Mouse (Mus musculus) neural tube, embryonic 14.5 days (tissue): ENCODE results near the gene Mrgprh. TPM values are rescaled to one million over a fixed set of nuclear protein-coding genes. Genes with fewer than 3 reads are reported as not detected.
A peak's percentile ranks its signal among the peaks of the same experiment; 100 is the strongest.

Source experiments
- ATAC-seq: fragments of 200-750 bp; cut with Nextera tagmentation; 2 replicates; pipeline ENCODE4 v1.8.0; 2017; ENCODE audit warnings: low read depth, mild to moderate bottlenecking, moderate TSS enrichment, moderate library complexity
- H3K27ac ChIP-seq: fragments of 300-500 bp; sonication (generic); 2 replicates; pipeline ENCODE4 v1.5.1; 2014; ENCODE audit warnings: low read depth, mild to moderate bottlenecking, control low read depth, low read length, moderate library complexity, mixed read lengths
- H3K27me3 ChIP-seq: fragments of 300-500 bp; sonication (generic); 2 replicates; pipeline ENCODE4 v1.6.1; 2014; ENCODE audit warnings: low read length; ENCODE audit not compliant: control insufficient read depth, insufficient read depth
- H3K36me3 ChIP-seq: fragments of 300-500 bp; sonication (generic); 2 replicates; pipeline ENCODE4 v1.6.1; 2014; ENCODE audit warnings: low read length, mixed read lengths; ENCODE audit not compliant: control insufficient read depth, insufficient read depth
- H3K4me1 ChIP-seq: fragments of 300-500 bp; sonication (generic); 2 replicates; pipeline ENCODE4 v1.6.1; 2014; ENCODE audit warnings: low read length; ENCODE audit not compliant: control insufficient read depth, insufficient read depth
- H3K4me2 ChIP-seq: fragments of 300-500 bp; sonication (generic); 2 replicates; pipeline ENCODE4 v1.6.1; 2014; ENCODE audit warnings: mild to moderate bottlenecking, low read depth, low read length, control low read depth
- H3K4me3 ChIP-seq: fragments of 300-500 bp; sonication (generic); 2 replicates; pipeline ENCODE4 v1.5.1; 2014; ENCODE audit warnings: low read depth, low read length, control low read depth, mixed read lengths
- H3K9ac ChIP-seq: fragments of 300-500 bp; sonication (generic); replicated peaks from 2 replicates; pipeline ENCODE4 v1.6.1; 2014; ENCODE audit warnings: low read depth, mild to moderate bottlenecking, control low read depth, low read length, mixed read lengths
- H3K9me3 ChIP-seq: fragments of 300-500 bp; sonication (generic); 2 replicates; pipeline ENCODE4 v1.6.1; 2016; ENCODE audit warnings: low read length; ENCODE audit not compliant: control insufficient read depth
- WGBS: fragments of 180-500 bp; shearing (Covaris S2); extraction: QIAGEN DNeasy Blood & Tissue Kit; methylation state at CpG from one replicate; pipeline ENCODE4 v1.1.7; 2014; 5-methylcytosine and 5-hydroxymethylcytosine counted together
- polyA plus RNA-seq: library from polyadenylated mRNA; unstranded; fragments of >200 nt; fragmentation: Nextera tagmentation; extraction: Ambion mirVana; gene quantifications from 2 replicates; pipeline ENCODE4 v1.2.1, GENCODE M21; 2014

The Mrgprh gene
- polyA plus RNA-seq, 1 experiment from 2014 or later: not detected

DNA sequence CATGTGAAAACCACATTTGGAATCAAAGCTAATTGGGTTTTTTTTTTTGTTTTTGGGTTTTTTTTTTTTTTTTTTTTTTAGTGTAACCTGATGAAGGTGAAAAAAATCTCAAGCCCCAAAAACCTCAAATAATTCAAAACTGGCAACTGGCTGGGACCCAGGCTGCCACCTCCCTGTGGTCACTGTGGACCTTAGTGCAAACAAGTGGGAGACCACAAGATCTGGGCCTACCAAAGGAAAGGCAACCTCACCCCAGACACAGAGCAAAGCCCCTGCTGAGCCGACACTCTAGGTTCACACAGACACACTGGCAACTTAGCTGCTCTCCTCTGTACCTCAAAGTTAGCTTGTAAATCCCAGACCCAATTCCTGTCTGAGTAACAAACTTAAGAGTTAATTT lies 28.5 kb downstream of the Mrgprh start:
- no peak for ATAC-seq
- WGBS: 77% methylated on average over 1 of the region's 1 CpGs

DNA sequence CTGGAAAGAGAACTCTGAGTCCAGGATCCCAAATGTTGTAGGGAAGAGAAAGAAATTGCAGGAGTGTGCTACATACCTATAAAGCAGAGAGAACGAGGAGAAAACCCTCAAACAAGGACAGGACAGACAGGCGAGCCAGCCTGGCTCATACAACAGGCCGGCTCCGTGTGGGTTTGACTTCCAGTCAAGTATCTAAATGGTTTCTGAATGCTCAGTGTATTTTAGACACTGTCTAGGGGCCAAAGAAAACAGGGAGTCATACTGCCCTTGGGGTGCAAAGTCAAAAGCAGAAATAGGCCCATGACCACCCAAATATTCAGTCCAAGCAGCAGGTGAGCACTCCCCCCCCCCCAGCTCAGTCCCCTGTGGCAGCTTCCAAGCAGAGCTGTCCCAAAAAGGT lies 30.0 kb downstream of the Mrgprh start:
- H3K4me3 ChIP-seq: no peak overlapping the region
- H3K27ac ChIP-seq: no peak overlapping the region
- H3K4me1 ChIP-seq: no peaks in the 10 kb centered on the region
- H3K9me3 ChIP-seq: no peaks in the 10 kb centered on the region
- WGBS: 86% methylated on average over 4 of the region's 4 CpGs
- no peak overlapping the region for H3K9ac ChIP-seq
- H3K4me2 ChIP-seq: no peak overlapping the region
- peaks cover 10% of the 10 kb centered on the region; the same call in 1 of the 2 replicates for H3K36me3 ChIP-seq
- ATAC-seq: no peak
- no peaks in the 10 kb centered on the region for H3K27me3 ChIP-seq

More for the DNA sequence above, 28.5 kb downstream of the Mrgprh start:
- no peaks in the 10 kb centered on the region for H3K4me1 ChIP-seq
- 0 out of 2 replicates have a peak, but pooled peaks cover 6% of the 10 kb centered on the region for H3K36me3 ChIP-seq
- H3K4me3 ChIP-seq: no peak overlapping the region
- H3K27ac ChIP-seq: no peak overlapping the region
- H3K9me3 ChIP-seq: no peaks in the 10 kb centered on the region
- no peak overlapping the region for H3K9ac ChIP-seq
- no peaks in the 10 kb centered on the region for H3K27me3 ChIP-seq
- H3K4me2 ChIP-seq: no peak overlapping the region

DNA sequence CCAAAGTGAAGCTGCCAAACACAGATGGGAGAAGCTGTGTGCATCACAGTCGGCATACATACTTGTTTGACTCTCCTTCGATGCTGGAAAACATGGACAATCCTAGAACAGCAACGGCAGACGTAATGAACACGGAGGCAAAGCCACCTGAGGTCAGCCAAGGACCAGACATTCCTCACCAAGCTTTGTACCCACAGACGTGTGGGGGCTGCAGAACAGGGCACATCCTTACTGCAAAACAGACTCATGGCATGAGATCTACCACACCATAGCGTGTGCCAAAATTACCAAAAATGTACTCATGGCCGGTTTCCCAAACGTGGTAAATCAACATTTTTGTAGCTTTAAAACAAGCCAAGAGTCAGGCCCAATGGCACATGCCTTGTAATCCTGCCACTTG lies 30.6 kb downstream of the Mrgprh start:
- no peak overlapping the region for H3K4me2 ChIP-seq

DNA sequence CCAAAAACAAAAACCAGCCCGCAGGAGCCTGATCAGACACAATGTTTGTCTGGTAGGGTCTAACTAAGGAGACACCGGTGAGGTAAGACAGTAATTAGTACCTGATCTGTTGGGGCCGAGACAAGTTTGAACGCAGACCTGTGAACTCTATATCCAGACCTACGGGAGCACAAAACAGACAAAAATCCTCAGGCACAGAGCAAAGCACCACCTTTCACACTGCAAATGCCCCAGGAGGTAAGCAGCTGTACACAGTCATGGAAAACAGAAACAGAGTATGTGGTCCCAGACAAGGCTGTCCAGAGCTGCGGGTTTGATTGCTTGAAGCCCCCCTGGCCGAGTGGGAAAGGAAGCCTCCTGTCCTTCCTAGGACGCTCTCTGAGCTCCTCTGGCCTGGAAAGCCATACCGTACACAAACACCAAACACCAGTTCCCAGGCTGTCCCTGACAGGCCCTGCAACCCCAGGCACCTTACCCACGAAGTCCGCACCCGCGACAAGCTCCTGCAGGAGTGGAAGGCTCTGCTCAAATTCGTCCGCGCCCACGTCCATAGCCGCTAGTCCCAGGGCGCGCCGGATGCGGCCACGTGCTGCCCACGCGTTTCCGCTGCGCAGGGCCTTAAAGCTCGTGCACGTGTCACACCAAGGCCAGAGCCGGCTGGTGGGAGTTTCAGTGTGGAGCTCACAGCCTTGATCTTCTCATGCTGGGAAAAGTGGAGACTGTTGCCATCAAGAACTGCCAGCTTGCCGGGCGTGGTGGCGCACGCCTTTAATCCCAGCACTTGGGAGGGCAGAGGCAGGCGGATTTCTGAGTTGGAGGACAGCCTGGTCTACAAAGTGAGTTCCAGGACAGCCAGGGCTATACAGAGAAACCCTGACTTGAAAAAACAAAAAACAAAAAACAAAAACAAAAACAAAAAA lies 33.8 kb downstream of the Mrgprh start, which contains the start of gene Pnldc1:
Gene Pnldc1, minus strand, starts transcription at position 870 of the 920 bp plus-strand sequence.
- H3K27me3 ChIP-seq: no peaks in the 10 kb centered on the region
- H3K9me3 ChIP-seq: no peaks in the 10 kb centered on the region
- no peak within 1 kb of the TSS for H3K4me2 ChIP-seq
- 84% methylated on average over 35 of the region's 35 CpGs for whole genome bisulfite sequencing
- H3K4me3 ChIP-seq: no peak within 1 kb of the TSS
- no peak within 1 kb of the TSS for H3K27ac ChIP-seq
- H3K36me3 ChIP-seq: peaks cover 31% of the 10 kb centered on the region; the same call in 1 of the 2 replicates
- no peak within 1 kb of the TSS for H3K9ac ChIP-seq
- ATAC-seq: no peak
- H3K4me1 ChIP-seq: no peaks in the 10 kb centered on the region; the same call in 1 of the 2 replicates

More for the DNA sequence above, 30.6 kb downstream of the Mrgprh start:
- no peaks in the 10 kb centered on the region for H3K4me1 ChIP-seq
- no peak for ATAC-seq
- H3K9me3 ChIP-seq: no peaks in the 10 kb centered on the region
- no peak overlapping the region for H3K9ac ChIP-seq
- no peaks in the 10 kb centered on the region for H3K27me3 ChIP-seq
- no peak overlapping the region for H3K4me3 ChIP-seq
- no peak overlapping the region for H3K27ac ChIP-seq
- peaks cover 16% of the 10 kb centered on the region; the same call in 1 of the 2 replicates for H3K36me3 ChIP-seq
- 93% methylated on average over 9 of the region's 9 CpGs for WGBS

DNA sequence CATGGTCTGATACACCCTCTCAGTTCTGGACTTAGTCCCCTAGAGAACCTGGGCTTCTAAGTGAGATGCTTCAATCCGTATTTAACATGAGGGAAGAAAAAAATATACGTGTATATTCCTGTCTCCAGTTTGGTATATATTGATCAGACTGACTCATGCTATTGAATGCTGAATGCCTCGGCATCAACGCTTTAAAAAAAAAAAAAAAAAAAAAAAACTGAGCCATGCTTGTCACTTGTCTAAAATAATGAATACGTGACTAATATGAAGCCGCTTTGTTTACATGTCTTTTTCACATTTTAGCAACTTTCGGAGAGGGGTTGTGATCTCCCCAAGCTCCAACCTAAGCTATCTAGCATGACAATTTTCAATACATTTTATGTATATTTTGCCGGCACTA lies 34.6 kb downstream of the Mrgprh start:
- Histone ChIP-seq H3K4me3 (no peak overlapping the region), H3K4me2 (no peak overlapping the region), H3K9ac (no peak overlapping the region), H3K4me1 (peaks cover 7% of the 10 kb centered on the region; the same call in 1 of the 2 replicates), H3K27me3 (no peaks in the 10 kb centered on the region), H3K9me3 (no peaks in the 10 kb centered on the region), H3K36me3 (peaks cover 24% of the 10 kb centered on the region; the same call in 1 of the 2 replicates), H3K27ac (no peak overlapping the region)
- no peak for ATAC-seq
- WGBS: 90% methylated on average over 8 of the region's 8 CpGs

DNA sequence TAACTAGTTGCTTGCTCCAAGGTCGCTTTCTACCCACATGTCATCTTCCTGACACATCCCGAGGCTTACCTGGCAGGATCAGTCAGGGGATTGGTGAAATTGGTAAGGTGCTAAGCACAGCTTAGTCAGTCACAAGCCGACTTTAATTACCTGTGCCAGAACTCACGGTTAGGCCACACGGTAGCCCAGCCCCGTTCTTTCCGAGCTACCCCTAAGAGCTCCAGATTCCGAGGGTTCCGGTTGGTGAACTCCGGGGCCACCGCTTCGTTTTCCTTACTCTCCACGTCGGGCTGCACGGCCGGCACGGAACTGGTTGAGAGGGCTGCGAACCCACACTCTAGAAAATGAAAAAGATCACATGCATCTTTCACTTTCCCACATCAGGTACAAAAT lies 39.6 kb downstream of the Mrgprh start, which contains the start of gene Tcp1:
Gene Tcp1, plus strand, starts transcription at position 214 of the 393 bp plus-strand sequence.
- Histone ChIP-seq H3K4me2 (peak within 1 kb of the TSS; percentile 85), H3K4me3 (peak within 1 kb of the TSS; percentile 95), H3K9ac (peak within 1 kb of the TSS; percentile 96), H3K4me1 (peaks cover 12% of the 10 kb centered on the region; the same call in 1 of the 2 replicates), H3K27ac (peak within 1 kb of the TSS; percentile 88), H3K27me3 (no peaks in the 10 kb centered on the region), H3K9me3 (no peaks in the 10 kb centered on the region), H3K36me3 (peaks cover 41% of the 10 kb centered on the region)
- WGBS: 3% methylated on average over 18 of the region's 18 CpGs
- ATAC-seq: peak; percentile 12; the same call in 1 of the 2 replicates

DNA sequence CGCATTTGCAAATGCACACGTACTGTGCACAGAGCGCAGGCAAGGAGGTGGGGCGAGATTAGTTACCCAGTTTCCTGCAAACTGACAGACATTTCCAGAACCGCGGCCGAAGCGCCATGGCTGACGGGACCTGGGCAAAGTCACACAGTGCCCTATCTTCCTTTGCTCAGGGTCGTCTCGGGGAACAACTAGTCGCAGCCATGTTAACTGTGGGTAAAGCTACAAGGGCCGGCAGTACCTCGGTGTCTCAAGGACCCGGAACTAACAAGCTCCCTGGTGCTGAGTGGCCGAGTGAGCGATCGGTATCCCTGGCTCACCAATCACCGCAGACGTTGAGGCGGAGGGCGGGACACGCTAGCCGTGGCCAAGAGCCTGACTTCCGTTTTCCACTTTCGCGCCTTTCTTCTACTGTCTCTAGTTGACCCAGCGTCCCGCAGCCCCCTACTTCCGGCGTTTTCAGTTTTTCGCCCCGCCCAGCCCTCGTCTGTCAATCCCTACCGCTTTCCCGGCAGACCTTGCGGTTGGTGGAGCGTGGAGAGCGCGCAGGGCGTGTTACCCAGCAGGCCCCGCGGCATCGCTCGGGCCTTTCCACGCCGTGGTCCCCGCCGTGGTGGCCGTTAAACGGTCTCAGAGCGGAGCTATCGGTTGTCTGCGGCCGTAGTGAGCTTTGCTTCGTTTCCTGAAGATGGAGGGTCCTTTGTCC lies 40.2 kb downstream of the Mrgprh start, which contains the start of gene Mrpl18:
Gene Mrpl18, minus strand, starts transcription at position 465 of the 703 bp plus-strand sequence.
- Histone ChIP-seq H3K4me3 (peak within 1 kb of the TSS; percentile 95), H3K27ac (peak within 1 kb of the TSS; percentile 88), H3K4me1 (peaks cover 12% of the 10 kb centered on the region; the same call in 1 of the 2 replicates), H3K27me3 (no peaks in the 10 kb centered on the region), H3K9me3 (no peaks in the 10 kb centered on the region), H3K4me2 (peak within 1 kb of the TSS; percentile 85), H3K36me3 (peaks cover 40% of the 10 kb centered on the region), H3K9ac (peak within 1 kb of the TSS; percentile 96)
- WGBS: under 1% methylated on average over 56 of the region's 56 CpGs
- ATAC-seq: peak; percentile 99

DNA sequence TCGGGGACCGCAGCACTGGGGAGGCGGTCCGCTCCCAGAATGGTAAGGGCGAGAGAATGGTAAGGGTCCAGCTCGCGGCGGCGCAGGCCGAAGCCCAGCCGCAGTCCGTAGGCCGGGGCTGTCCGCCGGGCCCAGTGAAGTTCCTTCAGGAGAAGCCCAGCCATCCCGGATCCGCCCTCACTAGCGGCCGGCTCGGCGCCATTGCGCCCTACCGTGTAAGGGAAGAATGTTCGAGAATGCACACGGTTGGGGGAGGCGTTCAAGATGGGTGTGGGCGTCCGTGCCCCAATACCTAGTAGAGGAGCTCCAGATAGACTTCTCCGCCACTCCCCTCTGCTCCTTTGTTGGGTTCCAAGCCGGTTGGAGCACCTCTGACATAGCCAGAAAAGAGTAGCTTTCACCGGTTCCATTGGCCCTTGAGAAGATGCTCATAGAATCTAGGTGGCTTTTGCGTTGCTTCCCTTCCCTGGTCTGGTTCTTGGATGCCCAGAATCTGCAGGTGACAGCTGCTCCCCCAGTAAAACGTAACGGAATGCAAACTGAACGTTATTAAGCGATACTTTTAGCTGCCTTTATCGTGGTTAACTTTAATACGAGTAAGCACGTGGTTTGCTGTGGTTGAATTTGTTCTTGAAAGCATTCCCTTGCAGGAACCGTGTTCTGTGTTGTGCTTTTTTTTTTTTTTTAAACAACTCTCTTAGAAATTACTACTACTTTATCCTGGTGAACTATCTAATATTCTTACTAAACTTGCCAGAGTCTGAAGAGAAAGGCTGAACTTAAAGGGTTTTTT lies 41.0 kb downstream of the Mrgprh start:
- ATAC-seq: peak; percentile 42

More for the DNA sequence above, 41.0 kb downstream of the Mrgprh start:
- peak overlapping the region; percentile 64 for H3K4me2 ChIP-seq
- H3K4me3 ChIP-seq: peak overlapping the region; percentile 95
- H3K9me3 ChIP-seq: no peaks in the 10 kb centered on the region
- WGBS: 1% methylated on average over 40 of the region's 40 CpGs
- peaks cover 12% of the 10 kb centered on the region; the same call in 1 of the 2 replicates for H3K4me1 ChIP-seq
- peaks cover 42% of the 10 kb centered on the region for H3K36me3 ChIP-seq
- H3K27me3 ChIP-seq: no peaks in the 10 kb centered on the region
- H3K9ac ChIP-seq: peak overlapping the region; percentile 96
- H3K27ac ChIP-seq: peak overlapping the region; percentile 88
